Mouse (Mus musculus) stomach, postnatal 0 days (tissue): ENCODE measurements at regions not wholly inside any gene's neighbourhood (a gene's known extent, or its start where the extent isn't known, plus 50 kb on each side); places are given as distances from the start of the nearest gene placed in this dataset.

Experiments used
- CTCF ChIP-seq: IDR thresholded peaks from 2 replicates; pipeline ENCODE4 v1.5.1; 2016; ENCODE audit warnings: antibody characterized with exemption, low read depth, mild to moderate bottlenecking, moderate library complexity
- EP300 ChIP-seq: optimal IDR thresholded peaks from 2 replicates; pipeline ENCODE3; 2016; ENCODE audit warnings: antibody characterized with exemption

GRCm38 (mm10) chr2:28335810-28336209, 110.8 kb upstream of the Ppp1r26 start:
- TF ChIP-seq CTCF = no peak
- TF ChIP-seq EP300 = no peak
